Mouse (Mus musculus) frontal cortex, postnatal 36 days (tissue): ENCODE measurements around the gene Ppp1r11.

Experiments
- DNase-seq, 2 experiments: peaks; one replicate each; pipeline ENCODE4 v3.0.0; 2022; ENCODE audit warnings: low spot score in 2 of 2

Gene Ppp1r11

GRCm38 (mm10) chr17:36961125-36961524 lies 9.6 kb upstream of the Ppp1r11 start:
- DNase-seq: no peak

GRCm38 (mm10) chr17:36958884-36959283 lies 7.3 kb upstream of the Ppp1r11 start:
- no peak for DNase-seq

- DNase-seq: peak; percentile 94 to 98
Measured at GRCm38 (mm10) chr17:36957999-36958743, 6.6 kb upstream of the Ppp1r11 start, which contains the start of the genes Znrd1 and Znrd1as. Gene Znrd1, minus strand, starts transcription at chr17:36958559. Gene Znrd1as, plus strand, starts transcription at chr17:36958592.

GRCm38 (mm10) chr17:36953062-36953461 lies 1.5 kb upstream of the Ppp1r11 start:
- no peak for DNase-seq

GRCm38 (mm10) chr17:36952631-36953030 lies 1.1 kb upstream of the Ppp1r11 start:
- no peak for DNase-seq

- DNase-seq: no peak
Measured at GRCm38 (mm10) chr17:36949265-36949664, 2.3 kb downstream of the Ppp1r11 start.

GRCm38 (mm10) chr17:36948286-36948685 lies 3.3 kb downstream of the Ppp1r11 start:
- DNase-seq: no peak

- peak; percentile 63 to 64 for DNase-seq
Measured at GRCm38 (mm10) chr17:36947051-36947819, 4.3 kb downstream of the Ppp1r11 start.

- no peak for DNase-seq
Measured at GRCm38 (mm10) chr17:36944121-36944775, 7.3 kb downstream of the Ppp1r11 start.

GRCm38 (mm10) chr17:36943691-36944090 lies 7.8 kb downstream of the Ppp1r11 start:
- no peak for DNase-seq

- no peak for DNase-seq
Measured at GRCm38 (mm10) chr17:36942791-36943471, 8.6 kb downstream of the Ppp1r11 start, which contains the start of gene Rnf39. Gene Rnf39, plus strand, starts transcription at chr17:36942918.

- peak; percentile 67 to 68 for DNase-seq
Measured at GRCm38 (mm10) chr17:36942391-36942790, 9.2 kb downstream of the Ppp1r11 start.

- no peak for DNase-seq
Measured at GRCm38 (mm10) chr17:36938056-36938455, 13.5 kb downstream of the Ppp1r11 start.

- DNase-seq: no peak
Measured at GRCm38 (mm10) chr17:36931806-36932205, 19.7 kb downstream of the Ppp1r11 start.

GRCm38 (mm10) chr17:36931130-36931529 lies 20.4 kb downstream of the Ppp1r11 start:
- no peak for DNase-seq

- DNase-seq: no peak
Measured at GRCm38 (mm10) chr17:36930233-36930632, 21.3 kb downstream of the Ppp1r11 start.

GRCm38 (mm10) chr17:36929236-36929932 lies 22.2 kb downstream of the Ppp1r11 start:
- no peak for DNase-seq

- DNase-seq: no peak
Measured at GRCm38 (mm10) chr17:36927496-36928120, 23.9 kb downstream of the Ppp1r11 start.

GRCm38 (mm10) chr17:36923491-36923890 lies 28.1 kb downstream of the Ppp1r11 start:
- DNase-seq: no peak

- DNase-seq: no peak
Measured at GRCm38 (mm10) chr17:36922715-36923114, 28.8 kb downstream of the Ppp1r11 start.

GRCm38 (mm10) chr17:36920239-36920638 lies 31.3 kb downstream of the Ppp1r11 start:
- no peak for DNase-seq
